Mouse (Mus musculus): Measurements from ENCODE around the gene Kcnd3. TPM values are rescaled to one million over a fixed set of nuclear protein-coding genes. Genes with fewer than 3 reads are reported as not detected.
A peak's percentile ranks its signal among the peaks of the same experiment; 100 is the strongest.

Kcnd3 gene
- polyA plus RNA-seq, 1 experiment from 2014 or later = 8.2 TPM

- Histone ChIP-seq H3K9me3 (replicated peaks) (no peaks in the 10 kb centered on the region), H3K27me3 (replicated peaks) (no peaks in the 10 kb centered on the region), H3K27ac (replicated peaks) (no peak overlapping the region), H3K4me2 (no peak overlapping the region), H3K9ac (replicated peaks) (no peak overlapping the region), H3K4me1 (no peaks in the 10 kb centered on the region), H3K36me3 (no peaks in the 10 kb centered on the region), H3K4me3 (replicated peaks) (no peak overlapping the region)
- 87% methylated on average over 1 of the region's 1 CpGs for WGBS
- no peak for ATAC-seq (ENCODE audit: low FRiP score)
Observed at GRCm38 (mm10) chr3:105472564-105472963, 20.4 kb downstream of the Kcnd3 start.

GRCm38 (mm10) chr3:105476408-105476807 is 24.3 kb downstream of the Kcnd3 start:
- Histone ChIP-seq H3K4me3 (replicated peaks) (no peak overlapping the region), H3K9ac (replicated peaks) (no peak overlapping the region), H3K36me3 (no peaks in the 10 kb centered on the region), H3K4me2 (no peak overlapping the region), H3K4me1 (peaks cover 15% of the 10 kb centered on the region), H3K27me3 (replicated peaks) (no peaks in the 10 kb centered on the region), H3K9me3 (replicated peaks) (no peaks in the 10 kb centered on the region), H3K27ac (replicated peaks) (no peak overlapping the region)
- no peak for ATAC-seq (ENCODE audit: low FRiP score)
- 80% methylated on average over 1 of the region's 1 CpGs for WGBS

GRCm38 (mm10) chr3:105478876-105479275 is 26.7 kb downstream of the Kcnd3 start:
- Histone ChIP-seq H3K9ac (replicated peaks) (no peak overlapping the region), H3K4me3 (replicated peaks) (no peak overlapping the region), H3K4me1 (peaks cover 40% of the 10 kb centered on the region), H3K27ac (replicated peaks) (no peak overlapping the region), H3K27me3 (replicated peaks) (no peaks in the 10 kb centered on the region), H3K36me3 (no peaks in the 10 kb centered on the region), H3K4me2 (no peak overlapping the region), H3K9me3 (replicated peaks) (no peaks in the 10 kb centered on the region)
- ATAC-seq (ENCODE audit: low FRiP score) = no peak
- WGBS = 84% methylated on average over 4 of the region's 4 CpGs

GRCm38 (mm10) chr3:105481419-105481818 is 29.3 kb downstream of the Kcnd3 start:
- 0 out of 2 replicates have a peak overlapping the region, but pooled peaks have one; percentile 14 for H3K9ac ChIP-seq (replicated peaks)
- no peaks in the 10 kb centered on the region for H3K9me3 ChIP-seq (replicated peaks)
- H3K27me3 ChIP-seq (replicated peaks) = no peaks in the 10 kb centered on the region
- 33% methylated on average over 8 of the region's 8 CpGs for WGBS
- H3K36me3 ChIP-seq = no peaks in the 10 kb centered on the region
- peak overlapping the region; percentile 1; the same call in 1 of the 2 replicates for H3K27ac ChIP-seq (replicated peaks)
- peaks cover 42% of the 10 kb centered on the region for H3K4me1 ChIP-seq
- peak overlapping the region; percentile 19; the same call in 1 of the 2 replicates for H3K4me2 ChIP-seq
- no peak overlapping the region for H3K4me3 ChIP-seq (replicated peaks)
- peak; percentile 43 for ATAC-seq (ENCODE audit: low FRiP score)

- no peaks in the 10 kb centered on the region for H3K27me3 ChIP-seq (replicated peaks)
- 40% methylated on average over 13 of the region's 13 CpGs for WGBS
- peaks cover 42% of the 10 kb centered on the region for H3K4me1 ChIP-seq
- H3K4me2 ChIP-seq = peak overlapping the region; percentile 9; the same call in 1 of the 2 replicates
- no peak overlapping the region for H3K27ac ChIP-seq (replicated peaks)
- H3K9ac ChIP-seq (replicated peaks) = no peak overlapping the region
- no peaks in the 10 kb centered on the region for H3K9me3 ChIP-seq (replicated peaks)
- H3K4me3 ChIP-seq (replicated peaks) = no peak overlapping the region
- peak; percentile 25; the same call in 1 of the 2 replicates for ATAC-seq (ENCODE audit: low FRiP score)
- H3K36me3 ChIP-seq = no peaks in the 10 kb centered on the region
Observed at GRCm38 (mm10) chr3:105483651-105484052, 31.5 kb downstream of the Kcnd3 start.

- no peak overlapping the region for H3K9ac ChIP-seq (replicated peaks)
- no peak overlapping the region for H3K4me2 ChIP-seq
- H3K9me3 ChIP-seq (replicated peaks) = no peaks in the 10 kb centered on the region
- no peak overlapping the region for H3K27ac ChIP-seq (replicated peaks)
- H3K36me3 ChIP-seq = no peaks in the 10 kb centered on the region
- H3K4me3 ChIP-seq (replicated peaks) = no peak overlapping the region
- ATAC-seq (ENCODE audit: low FRiP score) = no peak
- H3K4me1 ChIP-seq = peaks cover 29% of the 10 kb centered on the region
- 58% methylated on average over 8 of the region's 8 CpGs for WGBS
- H3K27me3 ChIP-seq (replicated peaks) = no peaks in the 10 kb centered on the region
Observed at GRCm38 (mm10) chr3:105487171-105487570, 35.0 kb downstream of the Kcnd3 start.

GRCm38 (mm10) chr3:105489607-105490006 is 37.5 kb downstream of the Kcnd3 start:
- H3K27ac ChIP-seq (replicated peaks) = peak overlapping the region; percentile 52; the same call in 1 of the 2 replicates
- no peaks in the 10 kb centered on the region for H3K36me3 ChIP-seq
- no peaks in the 10 kb centered on the region for H3K9me3 ChIP-seq (replicated peaks)
- ATAC-seq (ENCODE audit: low FRiP score) = peak; percentile 49; the same call in 1 of the 2 replicates
- WGBS = 16% methylated on average over 4 of the region's 4 CpGs
- H3K9ac ChIP-seq (replicated peaks) = no peak overlapping the region
- peaks cover 10% of the 10 kb centered on the region for H3K4me1 ChIP-seq
- no peak overlapping the region for H3K4me2 ChIP-seq
- no peak overlapping the region for H3K4me3 ChIP-seq (replicated peaks)
- no peaks in the 10 kb centered on the region for H3K27me3 ChIP-seq (replicated peaks)

GRCm38 (mm10) chr3:105494886-105495285 is 42.8 kb downstream of the Kcnd3 start:
- Histone ChIP-seq H3K36me3 (no peaks in the 10 kb centered on the region), H3K9ac (replicated peaks) (no peak overlapping the region), H3K27ac (replicated peaks) (no peak overlapping the region), H3K4me3 (replicated peaks) (no peak overlapping the region), H3K27me3 (replicated peaks) (no peaks in the 10 kb centered on the region), H3K4me1 (peaks cover 18% of the 10 kb centered on the region), H3K9me3 (replicated peaks) (no peaks in the 10 kb centered on the region), H3K4me2 (no peak overlapping the region)
- no peak for ATAC-seq (ENCODE audit: low FRiP score)
- WGBS = 51% methylated on average over 9 of the region's 9 CpGs

GRCm38 (mm10) chr3:105496216-105496615 is 44.1 kb downstream of the Kcnd3 start:
- Histone ChIP-seq H3K27me3 (replicated peaks) (no peaks in the 10 kb centered on the region), H3K36me3 (no peaks in the 10 kb centered on the region), H3K27ac (replicated peaks) (no peak overlapping the region), H3K4me1 (peaks cover 17% of the 10 kb centered on the region), H3K4me2 (no peak overlapping the region), H3K9ac (replicated peaks) (no peak overlapping the region), H3K9me3 (replicated peaks) (no peaks in the 10 kb centered on the region), H3K4me3 (replicated peaks) (no peak overlapping the region)
- WGBS = 80% methylated on average over 7 of the region's 7 CpGs
- ATAC-seq (ENCODE audit: low FRiP score) = no peak

- no peak for ATAC-seq (ENCODE audit: low FRiP score)
- WGBS = 85% methylated on average over 5 of the region's 5 CpGs
- Histone ChIP-seq H3K27ac (replicated peaks) (no peak overlapping the region), H3K4me2 (no peak overlapping the region), H3K9me3 (replicated peaks) (no peaks in the 10 kb centered on the region), H3K4me3 (replicated peaks) (no peak overlapping the region), H3K4me1 (peaks cover 17% of the 10 kb centered on the region), H3K27me3 (replicated peaks) (no peaks in the 10 kb centered on the region), H3K36me3 (no peaks in the 10 kb centered on the region), H3K9ac (replicated peaks) (no peak overlapping the region)
Observed at GRCm38 (mm10) chr3:105496935-105497334, 44.8 kb downstream of the Kcnd3 start.

GRCm38 (mm10) chr3:105501071-105501470 is 48.9 kb downstream of the Kcnd3 start:
- H3K9ac ChIP-seq (replicated peaks) = no peak overlapping the region
- H3K4me2 ChIP-seq = no peak overlapping the region
- no peak overlapping the region for H3K4me3 ChIP-seq (replicated peaks)
- WGBS = 70% methylated on average over 1 of the region's 1 CpGs
- no peak overlapping the region for H3K27ac ChIP-seq (replicated peaks)
- H3K4me1 ChIP-seq = peaks cover 16% of the 10 kb centered on the region
- no peak for ATAC-seq (ENCODE audit: low FRiP score)
- no peaks in the 10 kb centered on the region for H3K9me3 ChIP-seq (replicated peaks)
- H3K27me3 ChIP-seq (replicated peaks) = no peaks in the 10 kb centered on the region
- no peaks in the 10 kb centered on the region for H3K36me3 ChIP-seq

- Histone ChIP-seq H3K9ac (replicated peaks) (no peak overlapping the region), H3K4me3 (replicated peaks) (no peak overlapping the region), H3K27ac (replicated peaks) (no peak overlapping the region; the same call in 1 of the 2 replicates), H3K27me3 (replicated peaks) (no peaks in the 10 kb centered on the region), H3K36me3 (no peaks in the 10 kb centered on the region), H3K4me1 (peaks cover 23% of the 10 kb centered on the region), H3K4me2 (no peak overlapping the region), H3K9me3 (replicated peaks) (no peaks in the 10 kb centered on the region)
- WGBS = 81% methylated on average over 3 of the region's 3 CpGs
- no peak for ATAC-seq (ENCODE audit: low FRiP score)
Observed at GRCm38 (mm10) chr3:105504272-105504671, 52.1 kb downstream of the Kcnd3 start.

All from neural tube, embryonic 15.5 days (tissue).